In the genomic region with DNA sequence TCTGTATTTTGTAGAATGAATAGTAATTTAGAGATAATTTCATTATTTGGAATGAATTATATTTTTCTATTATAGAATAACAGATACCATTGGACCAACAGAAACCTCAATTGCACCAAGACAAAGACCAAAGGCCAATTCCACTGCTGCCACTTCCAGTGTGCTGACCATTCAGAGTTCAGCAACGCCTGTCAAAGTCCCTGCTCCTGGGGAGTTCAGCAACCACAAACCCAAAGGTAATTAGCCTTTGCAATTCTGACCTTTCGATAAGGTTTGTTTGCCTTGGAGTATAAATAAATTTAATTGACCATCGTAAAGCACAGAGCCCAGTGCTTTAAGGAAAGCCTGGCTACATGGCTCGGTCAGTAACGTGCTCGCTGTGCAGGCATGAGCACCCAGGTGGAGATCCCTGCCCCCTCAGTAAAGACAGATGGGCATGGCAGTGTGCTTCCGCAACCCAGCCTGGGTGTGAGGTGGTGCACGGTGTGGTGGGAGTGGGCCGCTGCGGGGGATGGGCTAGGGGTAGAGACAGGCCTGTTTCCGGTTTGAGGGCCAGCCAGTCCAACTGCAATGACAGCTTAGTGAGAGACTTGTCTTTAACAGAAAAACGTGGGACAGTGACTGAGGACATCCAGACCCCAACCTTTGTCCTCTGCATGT, we compare ENCODE assay signal across 21 mouse cellular contexts. TPM values are rescaled to one million over a fixed set of nuclear protein-coding genes. Genes with fewer than 3 reads are reported as not detected.
DNase-seq lines count a peak whose midpoint lies in the region; ATAC-seq and TF ChIP-seq lines count a peak whose summit lies in the region.
"Had no signal": no experiment of that assay in that cellular context is flagged by ENCODE, and none has a peak within 500 bp of the region (broad histone marks: within the 10 kb centered on the region; RNA-seq: fewer than 3 reads in every experiment).

No protein-coding gene starts in this region.

- no peak for TF ChIP-seq CTCF in heart, adult 2 months (IDR thresholded peaks at IDR 0.05)

- WGBS in heart, adult 2 months: 89% methylated on average over 12 of the region's 12 CpGs
- 31% methylated on average over 12 of the region's 12 CpGs for WGBS in kidney, embryonic 14.5 days
- 64% methylated on average over 12 of the region's 12 CpGs for WGBS in neural tube, embryonic 14.5 days
- WGBS in stomach, embryonic 16.5 days: 74% methylated on average over 12 of the region's 12 CpGs

- no peaks in the 10 kb centered on the region for H3K9me3 ChIP-seq in kidney, embryonic 14.5 days (ENCODE audit: control insufficient read depth, low read length)
- H3K9me3 ChIP-seq in neural tube, embryonic 14.5 days (ENCODE audit: control insufficient read depth, low read length): no peaks in the 10 kb centered on the region
- no peaks in the 10 kb centered on the region for H3K9me3 ChIP-seq in stomach, embryonic 16.5 days (replicated peaks; ENCODE audit: control insufficient read depth, low read length)
- H3K9me3 ChIP-seq: forebrain, embryonic 12.5 days; limb, embryonic 12.5 days; liver, embryonic 15.5 days; neural tube, embryonic 15.5 days had no signal

- H3K4me2 ChIP-seq in kidney, embryonic 14.5 days (replicated peaks; ENCODE audit: low read depth, low read length): no peak overlapping the region
- H3K4me2 ChIP-seq in neural tube, embryonic 14.5 days (ENCODE audit: low read depth, low read length): no peak overlapping the region
- no peak overlapping the region for H3K4me2 ChIP-seq in stomach, embryonic 16.5 days (ENCODE audit: low read depth, low read length)
- H3K4me2 ChIP-seq: forebrain, embryonic 12.5 days; limb, embryonic 12.5 days; liver, embryonic 15.5 days; neural tube, embryonic 15.5 days had no signal

- ATAC-seq in kidney, embryonic 14.5 days (ENCODE audit: low FRiP score, low TSS enrichment): peak; percentile 91
- ATAC-seq in neural tube, embryonic 14.5 days (ENCODE audit: low read depth): peak; percentile 46; the same call in 1 of the 2 replicates
- ATAC-seq in stomach, embryonic 16.5 days (ENCODE audit: insufficient read depth, low FRiP score): no peak
- ATAC-seq: lung, postnatal 0 days had no signal

- H3K27ac ChIP-seq in heart, adult 2 months: no peak overlapping the region
- H3K27ac ChIP-seq in kidney, embryonic 14.5 days (ENCODE audit: low read depth, low read length): no peak overlapping the region
- no peak overlapping the region for H3K27ac ChIP-seq in neural tube, embryonic 14.5 days (ENCODE audit: low read depth, low read length)
- peak overlapping the region; percentile 25; the same call in 1 of the 2 replicates for H3K27ac ChIP-seq in stomach, embryonic 16.5 days (ENCODE audit: low read length)
- H3K27ac ChIP-seq: forebrain, embryonic 12.5 days; limb, embryonic 12.5 days; liver, embryonic 15.5 days; neural tube, embryonic 15.5 days had no signal

- H3K4me3 ChIP-seq in heart, adult 2 months: no peak overlapping the region
- no peak overlapping the region for H3K4me3 ChIP-seq in kidney, embryonic 14.5 days (ENCODE audit: low read length)
- no peak overlapping the region for H3K4me3 ChIP-seq in neural tube, embryonic 14.5 days (ENCODE audit: low read depth, low read length)
- no peak overlapping the region for H3K4me3 ChIP-seq in stomach, embryonic 16.5 days (replicated peaks; ENCODE audit: low read length)
- H3K4me3 ChIP-seq: forebrain, embryonic 12.5 days; limb, embryonic 12.5 days; liver, embryonic 15.5 days; neural tube, embryonic 15.5 days had no signal

- H3K9ac ChIP-seq in heart, adult 2 months (ENCODE audit: low read depth, low read length): no peak overlapping the region
- no peak overlapping the region for H3K9ac ChIP-seq in kidney, embryonic 14.5 days (ENCODE audit: low read depth, low read length)
- H3K9ac ChIP-seq in neural tube, embryonic 14.5 days (replicated peaks; ENCODE audit: low read depth, low read length): no peak overlapping the region
- H3K9ac ChIP-seq in stomach, embryonic 16.5 days (ENCODE audit: low read length): no peak overlapping the region
- H3K9ac ChIP-seq: forebrain, embryonic 12.5 days; limb, embryonic 12.5 days; liver, embryonic 15.5 days; neural tube, embryonic 15.5 days had no signal

- H3K79me2 ChIP-seq in heart, adult 2 months (replicated peaks; ENCODE audit: control insufficient read depth, insufficient read depth, low read length): no peaks in the 10 kb centered on the region

- no peaks in the 10 kb centered on the region for H3K36me3 ChIP-seq in heart, adult 2 months (ENCODE audit: control insufficient read depth, insufficient read depth, low read length)
- peaks cover 4% of the 10 kb centered on the region; the same call in 1 of the 2 replicates for H3K36me3 ChIP-seq in kidney, embryonic 14.5 days (ENCODE audit: control insufficient read depth, insufficient read depth, low read length)
- 0 out of 2 replicates have a peak, but pooled peaks cover 3% of the 10 kb centered on the region for H3K36me3 ChIP-seq in neural tube, embryonic 14.5 days (ENCODE audit: control insufficient read depth, insufficient read depth, low read length)
- peaks cover 3% of the 10 kb centered on the region for H3K36me3 ChIP-seq in stomach, embryonic 16.5 days (ENCODE audit: control insufficient read depth, insufficient read depth, low read length)

- TF ChIP-seq EP300 in heart, adult 2 months (IDR thresholded peaks at IDR 0.05; ENCODE audit: insufficient read depth, low read depth, low read length): no peak

- no peaks in the 10 kb centered on the region for H3K4me1 ChIP-seq in heart, adult 2 months (ENCODE audit: control insufficient read depth, insufficient read depth, low read length)
- no peaks in the 10 kb centered on the region for H3K4me1 ChIP-seq in kidney, embryonic 14.5 days (ENCODE audit: control insufficient read depth, insufficient read depth, low read length)
- no peaks in the 10 kb centered on the region for H3K4me1 ChIP-seq in neural tube, embryonic 14.5 days (ENCODE audit: control insufficient read depth, insufficient read depth, low read length)
- no peaks in the 10 kb centered on the region for H3K4me1 ChIP-seq in stomach, embryonic 16.5 days (ENCODE audit: control insufficient read depth, insufficient read depth, low read length)
- H3K4me1 ChIP-seq: forebrain, embryonic 12.5 days; neural tube, embryonic 15.5 days had no signal

- DNase-seq in heart, adult 11 months: peak; percentile 87
- DNase-seq in heart, adult 2 months: no peak
- no peak for DNase-seq in kidney, postnatal 10 days
- no peak for DNase-seq in neural tube, embryonic 10.5 days (ENCODE audit: extremely low spot score, low spot score)
- DNase-seq in adrenal gland, postnatal 10 days: no peak
- DNase-seq: adrenal gland, adult 2 months; cerebellum, adult 9-10 months; gastrocnemius, postnatal 10 days; heart, adult 18-20 months; heart, postnatal 36 days; right cerebral cortex, postnatal 14 days; spleen, adult 18-20 months; thymus, adult 2 months had no signal

- no peaks in the 10 kb centered on the region for H3K27me3 ChIP-seq in heart, adult 2 months (ENCODE audit: control insufficient read depth, insufficient read depth, low read length)
- no peaks in the 10 kb centered on the region for H3K27me3 ChIP-seq in kidney, embryonic 14.5 days (ENCODE audit: control insufficient read depth, insufficient read depth, low read length)
- no peaks in the 10 kb centered on the region for H3K27me3 ChIP-seq in neural tube, embryonic 14.5 days (ENCODE audit: control insufficient read depth, insufficient read depth, low read length)
- no peaks in the 10 kb centered on the region for H3K27me3 ChIP-seq in stomach, embryonic 16.5 days (ENCODE audit: control insufficient read depth, insufficient read depth, low read length)
- H3K27me3 ChIP-seq: forebrain, embryonic 12.5 days; limb, embryonic 12.5 days; liver, embryonic 15.5 days; neural tube, embryonic 15.5 days had no signal

- TF ChIP-seq POLR2A in heart, adult 2 months (IDR thresholded peaks at IDR 0.05; ENCODE audit: insufficient read depth, low read depth, low read length): no peak

- intact Hi-C loops in heart, adult 2 months (cut with DNase I): loop anchor here (10.0 kb wide), 1 partner anchor 792 kb away; no protein-coding TSS in a partner anchor

RNA-seq across cellular contexts. Expression of a gene that starts 54.5 kb away (rescaled TPM):
- 1 to 10 TPM; 2.4 to 3.2 TPM for total RNA-seq in heart, adult 2 months (2021)
- 2.8 and 4.9 TPM in 2 replicates for polyA plus RNA-seq in heart, adult 2 months (2012; rRNA removed)
- polyA plus RNA-seq in kidney, embryonic 14.5 days (2014; fragmentation: Nextera tagmentation; extraction: Ambion mirVana): 3.1 and 5.3 TPM in 2 replicates
- 22.3 and 25.3 TPM in 2 replicates for polyA plus RNA-seq in neural tube, embryonic 14.5 days (2014; fragmentation: Nextera tagmentation; extraction: Ambion mirVana)
- polyA plus RNA-seq in stomach, embryonic 16.5 days (2015; fragmentation: Nextera tagmentation; extraction: Ambion mirVana): 1.4 and 2.0 TPM in 2 replicates
- 1 to 10 TPM; 2.5 to 3.8 TPM for total RNA-seq in adrenal gland, postnatal 10 days (2021)

RNA-seq across cellular contexts. Expression of a gene that starts 59.4 kb away (rescaled TPM):
- 1 to 10 TPM; 6.7 to 8.4 TPM for total RNA-seq in heart, adult 2 months (2021)
- polyA plus RNA-seq in heart, adult 2 months (2012; rRNA removed): 2.9 and 3.6 TPM in 2 replicates
- 9.7 and 10.9 TPM in 2 replicates for polyA plus RNA-seq in kidney, embryonic 14.5 days (2014; fragmentation: Nextera tagmentation; extraction: Ambion mirVana)
- 8.4 and 10.8 TPM in 2 replicates for polyA plus RNA-seq in neural tube, embryonic 14.5 days (2014; fragmentation: Nextera tagmentation; extraction: Ambion mirVana)
- polyA plus RNA-seq in stomach, embryonic 16.5 days (2015; fragmentation: Nextera tagmentation; extraction: Ambion mirVana): 8.9 and 10.2 TPM in 2 replicates
- total RNA-seq in adrenal gland, postnatal 10 days (2021): 10 to 100 TPM; 22.3 to 24.7 TPM
